7 mouse cellular contexts compared by ENCODE assay signal in genomic region chr11:23665798-23666501, GRCm38 (mm10). TPM values are rescaled to one million over a fixed set of nuclear protein-coding genes. Genes with fewer than 3 reads are reported as not detected.
A peak's percentile ranks its signal among the peaks of the same experiment; 100 is the strongest.
DNase-seq lines count a peak whose midpoint lies in the region; ATAC-seq lines count a peak whose summit lies in the region.

Pex13 (minus strand) TSS chr11:23665959.

- H3K4me1 ChIP-seq in intestine, embryonic 16.5 days (ENCODE audit: control insufficient read depth, insufficient read depth, low read length) = peaks cover 5% of the 10 kb centered on the region; the same call in 1 of the 2 replicates
- H3K4me1 ChIP-seq in midbrain, embryonic 11.5 days (ENCODE audit: control insufficient read depth, insufficient read depth, low read length) = peaks cover 2% of the 10 kb centered on the region; the same call in 1 of the 2 replicates

- peak within 1 kb of the TSS; percentile 79 for H3K4me3 ChIP-seq in intestine, embryonic 16.5 days (ENCODE audit: low read length)
- H3K4me3 ChIP-seq in midbrain, embryonic 11.5 days (ENCODE audit: low read depth, low read length) = peak within 1 kb of the TSS; percentile 88

- peak; percentile 98 for ATAC-seq in intestine, embryonic 16.5 days
- ATAC-seq in midbrain, embryonic 11.5 days (ENCODE audit: low FRiP score) = peak; percentile 99

- no peaks in the 10 kb centered on the region for H3K27me3 ChIP-seq in intestine, embryonic 16.5 days (replicated peaks; ENCODE audit: control insufficient read depth, insufficient read depth, low read length)
- H3K27me3 ChIP-seq in midbrain, embryonic 11.5 days (ENCODE audit: control insufficient read depth, insufficient read depth, low read length) = no peaks in the 10 kb centered on the region

- H3K36me3 ChIP-seq in intestine, embryonic 16.5 days (ENCODE audit: control insufficient read depth, insufficient read depth, low read length) = no peaks in the 10 kb centered on the region
- no peaks in the 10 kb centered on the region for H3K36me3 ChIP-seq in midbrain, embryonic 11.5 days (ENCODE audit: control insufficient read depth, insufficient read depth, low read length)

- intact Hi-C loops in left cerebral cortex, postnatal 36 days (cut with DNase I) = loop anchor here (1.0 to 5.0 kb wide), 2 partner anchors 33 to 106 kb away; partner anchors contain the start of genes 0610010F05Rik and Rel

- H3K4me2 ChIP-seq in intestine, embryonic 16.5 days (ENCODE audit: low read depth, low read length) = peak within 1 kb of the TSS; percentile 58
- peak within 1 kb of the TSS; percentile 65 for H3K4me2 ChIP-seq in midbrain, embryonic 11.5 days

- peak within 1 kb of the TSS; percentile 99 for H3K27ac ChIP-seq in intestine, embryonic 16.5 days (ENCODE audit: low read length)
- H3K27ac ChIP-seq in midbrain, embryonic 11.5 days (ENCODE audit: low read depth, low read length) = peak within 1 kb of the TSS; percentile 85

- no peaks in the 10 kb centered on the region for H3K9me3 ChIP-seq in intestine, embryonic 16.5 days (ENCODE audit: control insufficient read depth, low read length)
- no peaks in the 10 kb centered on the region for H3K9me3 ChIP-seq in midbrain, embryonic 11.5 days (ENCODE audit: control insufficient read depth, low read length)

- WGBS in intestine, embryonic 16.5 days = under 1% methylated on average over 49 of the region's 49 CpGs
- WGBS in midbrain, embryonic 11.5 days = under 1% methylated on average over 49 of the region's 49 CpGs

- DNase-seq in adrenal gland, adult 2 months = peak; percentile 96
- peak; percentile 98 for DNase-seq in embryo, embryonic 11.5 days (ENCODE audit: low read depth, low spot score)
- peak; percentile 82 to 93 for DNase-seq in gastrocnemius, postnatal 4 days (ENCODE audit: low spot score in 2 of 2)
- DNase-seq in left cerebral cortex, postnatal 36 days (ENCODE audit: low spot score in 2 of 2) = peak; percentile 90 to 92
- peak; percentile 99 for DNase-seq in midbrain, embryonic 11.5 days (ENCODE audit: low spot score, missing footprints)
- peak; percentile 81 for DNase-seq in skeletal muscle tissue, adult 2 months (ENCODE audit: low read depth, low spot score)

- H3K9ac ChIP-seq in intestine, embryonic 16.5 days (ENCODE audit: low read depth, low read length) = peak within 1 kb of the TSS; percentile 90
- H3K9ac ChIP-seq in midbrain, embryonic 11.5 days (ENCODE audit: low read length) = peak within 1 kb of the TSS; percentile 82

RNA-seq across cellular contexts. Expression of gene Pex13, which starts in this region (rescaled TPM):
- total RNA-seq in adrenal gland, adult 2 months (2021) = 10 to 100 TPM; 66.5 to 74.6 TPM
- 25.6 and 32.3 TPM in 2 replicates for polyA plus RNA-seq in adrenal gland, adult 2 months (2012; rRNA removed)
- total RNA-seq in gastrocnemius, postnatal 4 days (2021) = 10 to 100 TPM; 23.9 to 25.2 TPM
- 30.4 and 33.0 TPM in 2 replicates for polyA plus RNA-seq in intestine, embryonic 16.5 days (2015; fragmentation: Nextera tagmentation; extraction: Ambion mirVana)
- 10 to 100 TPM; 24.1 to 26.1 TPM for total RNA-seq in left cerebral cortex, postnatal 36 days (2021)
- polyA plus RNA-seq in midbrain, embryonic 11.5 days (2014; fragmentation: Nextera tagmentation; extraction: Ambion mirVana) = 45.0 and 49.3 TPM in 2 replicates

Comparison
In these comparisons a context has a peak if more than half of its experiments do, and no peak if none do; other contexts are left out.
1. Peak in every context shown above with its lines: DNase-seq, ATAC-seq, H3K4me3 ChIP-seq and H3K27ac ChIP-seq.